Mouse (Mus musculus): ENCODE measurements around the gene Atp2b1. TPM values are rescaled to one million over a fixed set of nuclear protein-coding genes. Genes with fewer than 3 reads are reported as not detected.

Gene Atp2b1
- total and polyA plus RNA-seq, 3 experiments = 15.1 to 74.4 (median 64.6) TPM

GRCm38 (mm10) chr10:98916781-98917340 lies 2.7 kb downstream of the Atp2b1 start:
- Histone ChIP-seq H3K27ac (no peak overlapping the region), H3K27me3 (ENCODE audit: control insufficient read depth, insufficient read depth, low read length) (no peaks in the 10 kb centered on the region), H3K9ac (ENCODE audit: low read depth, low read length) (no peak overlapping the region), H3K36me3 (ENCODE audit: control insufficient read depth, insufficient read depth, low read length) (peaks cover 3% of the 10 kb centered on the region; the same call in 1 of the 2 replicates), H3K4me1 (ENCODE audit: control insufficient read depth, insufficient read depth, low read length) (peaks cover 1% of the 10 kb centered on the region; the same call in 1 of the 2 replicates), H3K4me3 (no peak overlapping the region; the same call in 1 of the 2 replicates), H3K79me2 (replicated peaks; ENCODE audit: control insufficient read depth, insufficient read depth, low read length) (peaks cover 5% of the 10 kb centered on the region; the same call in 1 of the 2 replicates)
- intact Hi-C loops (cut with DNase I) = loop anchor here (5.0 to 10.0 kb wide), 3 partner anchors 40 to 422 kb away; no protein-coding TSS in a partner anchor
- TF ChIP-seq EP300 (IDR thresholded peaks at IDR 0.05; ENCODE audit: insufficient read depth, low read depth, low read length) = no peak
- no peak for TF ChIP-seq POLR2A (IDR thresholded peaks at IDR 0.05; ENCODE audit: insufficient read depth, low read depth, low read length)
- TF ChIP-seq CTCF (IDR thresholded peaks at IDR 0.05) = no peak
- 66% methylated on average over 10 of the region's 10 CpGs for WGBS
- DNase-seq = no peak

GRCm38 (mm10) chr10:98925081-98925480 lies 10.9 kb downstream of the Atp2b1 start:
- Histone ChIP-seq H3K27me3 (ENCODE audit: control insufficient read depth, insufficient read depth, low read length) (no peaks in the 10 kb centered on the region), H3K36me3 (ENCODE audit: control insufficient read depth, insufficient read depth, low read length) (peaks cover 1% of the 10 kb centered on the region; the same call in 1 of the 2 replicates), H3K4me1 (ENCODE audit: control insufficient read depth, insufficient read depth, low read length) (peaks cover 6% of the 10 kb centered on the region), H3K79me2 (replicated peaks; ENCODE audit: control insufficient read depth, insufficient read depth, low read length) (peaks cover 6% of the 10 kb centered on the region; the same call in 1 of the 2 replicates), H3K9ac (ENCODE audit: low read depth, low read length) (no peak overlapping the region), H3K27ac (no peak overlapping the region), H3K4me3 (no peak overlapping the region)
- no peak for DNase-seq
- intact Hi-C loops (cut with DNase I) = no loop called here
- TF ChIP-seq EP300 (IDR thresholded peaks at IDR 0.05; ENCODE audit: insufficient read depth, low read depth, low read length) = no peak
- TF ChIP-seq POLR2A (IDR thresholded peaks at IDR 0.05; ENCODE audit: insufficient read depth, low read depth, low read length) = no peak
- TF ChIP-seq CTCF (IDR thresholded peaks at IDR 0.05) = no peak
- 65% methylated on average over 4 of the region's 4 CpGs for WGBS

- DNase-seq = no peak
- Histone ChIP-seq H3K4me3 (no peak overlapping the region), H3K9ac (ENCODE audit: low read depth, low read length) (no peak overlapping the region), H3K79me2 (replicated peaks; ENCODE audit: control insufficient read depth, insufficient read depth, low read length) (peaks cover 6% of the 10 kb centered on the region; the same call in 1 of the 2 replicates), H3K27ac (no peak overlapping the region), H3K27me3 (ENCODE audit: control insufficient read depth, insufficient read depth, low read length) (no peaks in the 10 kb centered on the region), H3K36me3 (ENCODE audit: control insufficient read depth, insufficient read depth, low read length) (0 out of 2 replicates have a peak, but pooled peaks cover 3% of the 10 kb centered on the region), H3K4me1 (ENCODE audit: control insufficient read depth, insufficient read depth, low read length) (peaks cover 6% of the 10 kb centered on the region)
- TF ChIP-seq EP300 (IDR thresholded peaks at IDR 0.05; ENCODE audit: insufficient read depth, low read depth, low read length) (no peak), POLR2A (IDR thresholded peaks at IDR 0.05; ENCODE audit: insufficient read depth, low read depth, low read length) (no peak), CTCF (IDR thresholded peaks at IDR 0.05) (no peak)
- intact Hi-C loops (cut with DNase I) = no loop called here
These were observed 12.8 kb downstream of the Atp2b1 start for GRCm38 (mm10) chr10:98926991-98927390.

GRCm38 (mm10) chr10:98929444-98929843 lies 15.2 kb downstream of the Atp2b1 start:
- intact Hi-C loops (cut with DNase I) = no loop called here
- no peak for DNase-seq
- Histone ChIP-seq H3K79me2 (replicated peaks; ENCODE audit: control insufficient read depth, insufficient read depth, low read length) (peaks cover 5% of the 10 kb centered on the region), H3K4me3 (no peak overlapping the region), H3K4me1 (ENCODE audit: control insufficient read depth, insufficient read depth, low read length) (peaks cover 9% of the 10 kb centered on the region), H3K36me3 (ENCODE audit: control insufficient read depth, insufficient read depth, low read length) (0 out of 2 replicates have a peak, but pooled peaks cover 3% of the 10 kb centered on the region), H3K27ac (no peak overlapping the region), H3K27me3 (ENCODE audit: control insufficient read depth, insufficient read depth, low read length) (no peaks in the 10 kb centered on the region), H3K9ac (ENCODE audit: low read depth, low read length) (no peak overlapping the region)
- 42% methylated on average over 7 of the region's 7 CpGs for WGBS
- TF ChIP-seq EP300 (IDR thresholded peaks at IDR 0.05; ENCODE audit: insufficient read depth, low read depth, low read length) (no peak), CTCF (IDR thresholded peaks at IDR 0.05) (no peak), POLR2A (IDR thresholded peaks at IDR 0.05; ENCODE audit: insufficient read depth, low read depth, low read length) (no peak)

- TF ChIP-seq POLR2A (IDR thresholded peaks at IDR 0.05; ENCODE audit: insufficient read depth, low read depth, low read length) = no peak
- no peak for TF ChIP-seq EP300 (IDR thresholded peaks at IDR 0.05; ENCODE audit: insufficient read depth, low read depth, low read length)
- no peak for TF ChIP-seq CTCF (IDR thresholded peaks at IDR 0.05)
- 0 out of 2 replicates have a peak, but pooled peaks cover 3% of the 10 kb centered on the region for H3K36me3 ChIP-seq (ENCODE audit: control insufficient read depth, insufficient read depth, low read length)
- no peak for DNase-seq
- peaks cover 5% of the 10 kb centered on the region for H3K79me2 ChIP-seq (replicated peaks; ENCODE audit: control insufficient read depth, insufficient read depth, low read length)
- no peak overlapping the region for H3K4me3 ChIP-seq
- 24% methylated on average over 11 of the region's 11 CpGs for WGBS
- no peak overlapping the region for H3K27ac ChIP-seq
- intact Hi-C loops (cut with DNase I) = no loop called here
- no peak overlapping the region for H3K9ac ChIP-seq (ENCODE audit: low read depth, low read length)
- H3K4me1 ChIP-seq (ENCODE audit: control insufficient read depth, insufficient read depth, low read length) = peaks cover 9% of the 10 kb centered on the region
- H3K27me3 ChIP-seq (ENCODE audit: control insufficient read depth, insufficient read depth, low read length) = no peaks in the 10 kb centered on the region
These were observed 15.9 kb downstream of the Atp2b1 start for GRCm38 (mm10) chr10:98930143-98930542.

GRCm38 (mm10) chr10:98940137-98940536 lies 25.9 kb downstream of the Atp2b1 start:
- 87% methylated on average over 4 of the region's 4 CpGs for WGBS
- TF ChIP-seq EP300 (IDR thresholded peaks at IDR 0.05; ENCODE audit: insufficient read depth, low read depth, low read length) (no peak), POLR2A (IDR thresholded peaks at IDR 0.05; ENCODE audit: insufficient read depth, low read depth, low read length) (no peak), CTCF (IDR thresholded peaks at IDR 0.05) (no peak)
- no peak for DNase-seq
- no peaks in the 10 kb centered on the region for H3K27me3 ChIP-seq (ENCODE audit: control insufficient read depth, insufficient read depth, low read length)
- peaks cover 4% of the 10 kb centered on the region for H3K36me3 ChIP-seq (ENCODE audit: control insufficient read depth, insufficient read depth, low read length)
- peaks cover 10% of the 10 kb centered on the region for H3K79me2 ChIP-seq (replicated peaks; ENCODE audit: control insufficient read depth, insufficient read depth, low read length)
- no peak overlapping the region for H3K9ac ChIP-seq (ENCODE audit: low read depth, low read length)
- intact Hi-C loops (cut with DNase I) = no loop called here
- no peak overlapping the region for H3K27ac ChIP-seq
- H3K4me3 ChIP-seq = no peak overlapping the region
- H3K4me1 ChIP-seq (ENCODE audit: control insufficient read depth, insufficient read depth, low read length) = peaks cover 6% of the 10 kb centered on the region
